Mouse (Mus musculus) midbrain, postnatal 0 days (tissue): ENCODE results near the gene Tead2. TPM values are rescaled to one million over a fixed set of nuclear protein-coding genes. Genes with fewer than 3 reads are reported as not detected.

Experiments
- ATAC-seq: fragments of 200-750 bp; cut with Nextera tagmentation; 2 replicates; pipeline ENCODE4 v1.8.0; 2017; ENCODE audit warnings: moderate number of reproducible peaks, mild to moderate bottlenecking, moderate TSS enrichment, moderate library complexity; ENCODE audit not compliant: low FRiP score
- DNase-seq: peaks from one replicate; pipeline ENCODE4 v3.0.0-alpha.2; 2015; ENCODE audit warnings: low spot score
- H3K27ac ChIP-seq: fragments of 300-500 bp; sonication (generic); 2 replicates; pipeline ENCODE4 v1.5.1; 2014; ENCODE audit warnings: low read depth, mild to moderate bottlenecking, low read length, mixed read lengths
- H3K27me3 ChIP-seq: fragments of 300-500 bp; sonication (generic); 2 replicates; pipeline ENCODE4 v1.6.1; 2014; ENCODE audit warnings: low read length, control low read depth, mixed read lengths; ENCODE audit not compliant: insufficient read depth
- H3K36me3 ChIP-seq: fragments of 300-500 bp; sonication (generic); 2 replicates; pipeline ENCODE4 v1.6.1; 2014; ENCODE audit warnings: low read length, control low read depth, mixed read lengths; ENCODE audit not compliant: insufficient read depth
- H3K4me1 ChIP-seq: fragments of 300-500 bp; sonication (generic); 2 replicates; pipeline ENCODE4 v1.6.1; 2014; ENCODE audit warnings: mild to moderate bottlenecking, control low read depth, antibody characterized with exemption, low read length, mixed read lengths; ENCODE audit not compliant: insufficient read depth
- H3K4me2 ChIP-seq: fragments of 300-500 bp; sonication (generic); 2 replicates; pipeline ENCODE4 v1.6.1; 2014; ENCODE audit warnings: low read depth, mild to moderate bottlenecking, low read length, mixed read lengths; ENCODE audit not compliant: poor library complexity, severe bottlenecking
- H3K4me3 ChIP-seq: fragments of 300-500 bp; sonication (generic); 2 replicates; pipeline ENCODE4 v1.5.1; 2014; ENCODE audit warnings: low read depth, mild to moderate bottlenecking, low read length, moderate library complexity
- H3K9ac ChIP-seq: fragments of 300-500 bp; sonication (generic); replicated peaks from 2 replicates; pipeline ENCODE4 v1.6.1; 2014; ENCODE audit warnings: mild to moderate bottlenecking, low read length, moderate library complexity, mixed read lengths; ENCODE audit not compliant: poor library complexity, severe bottlenecking
- H3K9me3 ChIP-seq: fragments of 300-500 bp; sonication (generic); 2 replicates; pipeline ENCODE4 v1.6.1; 2016; ENCODE audit warnings: low read length, control low read depth
- CTCF ChIP-seq: IDR thresholded peaks from 2 replicates; pipeline ENCODE4 v1.5.1; 2016; ENCODE audit warnings: antibody characterized with exemption, mild to moderate bottlenecking
- WGBS: fragments of 180-500 bp; shearing (Covaris S2); extraction: QIAGEN DNeasy Blood & Tissue Kit; methylation state at CpG from one replicate; pipeline ENCODE4 v1.1.7; 2014; 5-methylcytosine and 5-hydroxymethylcytosine counted together
- polyA plus RNA-seq: library from polyadenylated mRNA; unstranded; fragments of >200 nt; fragmentation: Nextera tagmentation; extraction: Ambion mirVana; gene quantifications from 2 replicates; pipeline ENCODE4 v1.2.1, GENCODE M21; 2015
- total RNA-seq: library from RNA; depleted of rRNA; stranded (reverse); fragments of >200 nt; gene quantifications from 2 replicates; pipeline ENCODE4 v1.2.3, GENCODE M21; 2014

The Tead2 gene
- total and polyA plus RNA-seq, 2 experiments from 2014 or later, result 17.0 to 54.8 TPM

- 29% methylated on average over 7 of the region's 7 CpGs for WGBS
- DNase-seq (no peak), ATAC-seq (no peak)
- peaks cover 5% of the 10 kb centered on the region; the same call in 1 of the 2 replicates for H3K4me1 ChIP-seq
- H3K4me3 ChIP-seq, result no peak overlapping the region
- H3K27me3 ChIP-seq, result peaks cover 94% of the 10 kb centered on the region
- no peak overlapping the region for H3K27ac ChIP-seq
- no peak overlapping the region for H3K4me2 ChIP-seq
- H3K9me3 ChIP-seq, result no peaks in the 10 kb centered on the region
- H3K9ac ChIP-seq, result no peak overlapping the region
- no peak for TF ChIP-seq CTCF
- H3K36me3 ChIP-seq, result no peaks in the 10 kb centered on the region
Measured at GRCm38 (mm10) chr7:45178550-45178949, 37.0 kb upstream of the Tead2 start.

- DNase-seq (no peak), ATAC-seq (no peak)
- H3K4me3 ChIP-seq, result no peak within 1 kb of the TSS
- H3K4me1 ChIP-seq, result peaks cover 5% of the 10 kb centered on the region; the same call in 1 of the 2 replicates
- TF ChIP-seq CTCF, result no peak
- 26% methylated on average over 7 of the region's 7 CpGs for WGBS
- H3K27ac ChIP-seq, result no peak within 1 kb of the TSS
- no peaks in the 10 kb centered on the region for H3K9me3 ChIP-seq
- no peak within 1 kb of the TSS for H3K9ac ChIP-seq
- H3K36me3 ChIP-seq, result no peaks in the 10 kb centered on the region
- H3K27me3 ChIP-seq, result peaks cover 92% of the 10 kb centered on the region
- no peak within 1 kb of the TSS for H3K4me2 ChIP-seq
Measured at GRCm38 (mm10) chr7:45179469-45179868, 36.1 kb upstream of the Tead2 start, which contains the start of gene Gfy. TSS of gene Gfy (minus strand) at chr7:45179569.

- Histone ChIP-seq H3K4me1 (peaks cover 4% of the 10 kb centered on the region; the same call in 1 of the 2 replicates), H3K9ac (no peak within 1 kb of the TSS), H3K4me2 (peak within 1 kb of the TSS; percentile 49), H3K36me3 (no peaks in the 10 kb centered on the region), H3K27ac (no peak within 1 kb of the TSS), H3K9me3 (no peaks in the 10 kb centered on the region), H3K4me3 (peak within 1 kb of the TSS; percentile 34), H3K27me3 (peaks cover 81% of the 10 kb centered on the region)
- no peak for TF ChIP-seq CTCF
- ATAC-seq, result no peak
- DNase-seq, result no peak
- 21% methylated on average over 20 of the region's 20 CpGs for WGBS
Measured at GRCm38 (mm10) chr7:45180896-45181477, 34.6 kb upstream of the Tead2 start, which contains the start of gene Pth2. TSS of gene Pth2 (plus strand) at chr7:45180995.

DNA sequence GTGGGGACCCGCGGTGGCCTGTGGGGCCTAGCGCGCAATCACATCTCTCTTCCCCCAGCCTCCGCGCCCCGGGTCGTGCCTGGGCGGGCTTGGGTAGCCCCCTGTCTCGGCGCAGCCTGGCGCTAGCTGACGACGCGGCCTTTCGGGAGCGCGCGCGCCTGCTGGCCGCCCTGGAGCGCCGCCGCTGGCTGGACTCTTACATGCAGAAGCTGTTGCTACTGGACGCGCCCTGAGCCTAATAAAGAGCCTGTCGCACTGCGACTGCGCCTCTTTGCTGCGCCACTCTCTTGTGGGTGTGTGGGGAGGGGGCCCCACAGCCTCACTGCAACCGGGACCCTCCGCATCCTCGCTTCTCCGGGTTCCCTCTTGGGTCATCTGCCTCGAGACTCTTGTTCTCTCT lies 34.0 kb upstream of the Tead2 start:
- TF ChIP-seq CTCF, result peak; percentile 35; the same call in 1 of the 2 replicates
- no peak overlapping the region for H3K9ac ChIP-seq
- WGBS, result 4% methylated on average over 26 of the region's 35 CpGs

DNA sequence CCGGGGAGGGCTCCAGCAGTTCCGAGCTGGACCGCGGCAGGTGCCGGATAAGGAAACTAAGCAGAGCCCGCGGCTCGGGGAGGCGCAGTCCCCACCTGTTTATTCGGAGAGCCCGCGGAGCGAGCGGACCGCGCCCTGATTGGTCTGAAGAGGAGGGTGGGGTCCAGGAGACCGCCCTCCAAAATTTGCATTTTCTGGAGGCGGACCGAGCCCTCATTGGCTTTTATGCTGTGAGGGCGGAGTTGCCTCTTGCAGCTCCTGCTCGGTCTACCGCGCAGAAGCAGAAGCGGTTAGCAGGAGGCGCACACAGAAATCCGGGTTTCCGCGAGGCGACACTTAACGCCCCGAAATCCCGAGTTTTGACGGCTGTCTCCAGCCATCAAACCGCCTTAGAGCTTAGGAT lies 33.4 kb upstream of the Tead2 start:
- no peak for TF ChIP-seq CTCF
- ATAC-seq (peak; percentile 87), DNase-seq (peak; percentile 87)
- no peaks in the 10 kb centered on the region for H3K9me3 ChIP-seq
- peak overlapping the region; percentile 49 for H3K4me2 ChIP-seq
- peak overlapping the region; percentile 34 for H3K4me3 ChIP-seq
- peaks cover 71% of the 10 kb centered on the region for H3K27me3 ChIP-seq
- no peak overlapping the region for H3K9ac ChIP-seq
- no peaks in the 10 kb centered on the region for H3K36me3 ChIP-seq
- no peaks in the 10 kb centered on the region for H3K4me1 ChIP-seq
- under 1% methylated on average over 34 of the region's 34 CpGs for WGBS
- no peak overlapping the region for H3K27ac ChIP-seq

More for the DNA sequence above, 34.0 kb upstream of the Tead2 start:
- Histone ChIP-seq H3K4me2 (peak overlapping the region; percentile 49), H3K36me3 (no peaks in the 10 kb centered on the region), H3K27me3 (peaks cover 76% of the 10 kb centered on the region), H3K9me3 (no peaks in the 10 kb centered on the region), H3K4me3 (peak overlapping the region; percentile 34), H3K27ac (no peak overlapping the region), H3K4me1 (no peaks in the 10 kb centered on the region)
- ATAC-seq (0 out of 2 replicates have a peak, but pooled peaks have one; percentile 8), DNase-seq (peak; percentile 22)

DNA sequence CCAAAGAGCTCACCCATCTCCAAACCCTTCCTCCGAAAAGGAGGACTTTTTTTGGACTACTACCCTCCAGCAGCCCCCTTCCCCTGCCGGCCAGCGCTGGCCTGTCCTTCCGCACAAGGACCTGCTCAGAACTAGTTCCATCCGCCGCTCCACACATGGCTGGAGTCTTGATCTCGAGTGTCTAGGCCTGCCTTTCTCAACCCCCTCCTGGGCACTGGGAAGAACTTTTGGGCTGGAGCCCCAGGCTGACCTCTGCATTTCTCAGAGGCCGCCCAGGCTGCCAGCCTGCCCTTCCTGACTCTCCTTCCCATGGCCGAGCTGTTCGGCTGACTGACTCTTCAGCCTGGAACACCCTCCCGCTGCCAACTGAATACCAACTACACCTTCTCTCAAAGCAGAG lies 32.9 kb upstream of the Tead2 start:
- Histone ChIP-seq H3K4me1 (no peaks in the 10 kb centered on the region), H3K9ac (no peak overlapping the region), H3K36me3 (no peaks in the 10 kb centered on the region), H3K27me3 (peaks cover 66% of the 10 kb centered on the region), H3K9me3 (no peaks in the 10 kb centered on the region), H3K4me2 (peak overlapping the region; percentile 49), H3K4me3 (peak overlapping the region; percentile 34; the same call in 1 of the 2 replicates), H3K27ac (no peak overlapping the region)
- no peak for TF ChIP-seq CTCF
- ATAC-seq (no peak), DNase-seq (no peak)
- 14% methylated on average over 11 of the region's 11 CpGs for WGBS
